Mouse (Mus musculus) MEL (cell line): ENCODE measurements around the gene Morc1. TPM values are rescaled to one million over a fixed set of nuclear protein-coding genes. Genes with fewer than 3 reads are reported as not detected.

Experiments used
- DNase-seq: peaks from one replicate; pipeline ENCODE4 v3.0.0; 2011; ENCODE audit warnings: low read depth, low spot score
- H3K27ac ChIP-seq: 2 replicates; pipeline ENCODE4 v1.5.1; 2012; ENCODE audit warnings: low read depth, mild to moderate bottlenecking, control low read depth, low read length, moderate library complexity; ENCODE audit not compliant: control insufficient read depth
- H3K27me3 ChIP-seq, 2 experiments: fragments of 150-350 bp in 1 of 2; sonication (generic) in 1 of 2; 2 replicates each; pipeline ENCODE4 v1.6.1; 2012; ENCODE audit warnings: low read length in 2 of 2, mild to moderate bottlenecking in 2 of 2, improper control_type of control experiment in 1 of 2, moderate library complexity in 1 of 2; ENCODE audit not compliant: insufficient read depth in 2 of 2, control insufficient read depth in 1 of 2
- H3K36me3 ChIP-seq, 2 experiments: 2 replicates each; pipeline ENCODE4 v1.6.1; 2012 to 2014; ENCODE audit warnings: low read length in 2 of 2, improper control_type of control experiment in 1 of 2, inconsistent platforms in 1 of 2, mild to moderate bottlenecking in 1 of 2; ENCODE audit not compliant: insufficient read depth in 2 of 2, control insufficient read depth in 1 of 2
- H3K4me1 ChIP-seq, 2 experiments: fragments of 150-350 bp in 1 of 2; sonication (generic) in 1 of 2; 2 replicates each; pipeline ENCODE4 v1.6.1; 2012; ENCODE audit warnings: low read length in 2 of 2, improper control_type of control experiment in 1 of 2, mild to moderate bottlenecking in 1 of 2; ENCODE audit not compliant: insufficient read depth in 2 of 2, control insufficient read depth in 1 of 2
- H3K4me3 ChIP-seq, 2 experiments: fragments of 150-350 bp in 1 of 2; sonication (generic) in 1 of 2; 2 replicates each; pipeline ENCODE4 v1.5.1; 2012; ENCODE audit warnings: low read depth in 2 of 2, low read length in 2 of 2, mild to moderate bottlenecking in 2 of 2, moderate library complexity in 2 of 2, control low read depth in 1 of 2, improper control_type of control experiment in 1 of 2; ENCODE audit not compliant: control insufficient read depth in 1 of 2, insufficient read depth in 1 of 2
- H3K79me2 ChIP-seq: 2 replicates; pipeline ENCODE4 v1.6.1; 2012; ENCODE audit warnings: mild to moderate bottlenecking, low read length, moderate library complexity; ENCODE audit not compliant: control insufficient read depth, poor library complexity, insufficient read depth
- H3K9ac ChIP-seq: 2 replicates; pipeline ENCODE4 v1.6.1; 2012; ENCODE audit warnings: low read depth, mild to moderate bottlenecking, control low read depth, low read length, moderate library complexity; ENCODE audit not compliant: control insufficient read depth, poor library complexity, severe bottlenecking
- H3K9me3 ChIP-seq: fragments of 150-350 bp; sonication (generic); replicated peaks from 2 replicates; pipeline ENCODE4 v1.6.1; 2012; ENCODE audit warnings: mild to moderate bottlenecking, low read length, improper control_type of control experiment, moderate library complexity; ENCODE audit not compliant: insufficient read depth
- BHLHE40 ChIP-seq: IDR thresholded peaks from 2 replicates; pipeline ENCODE4 v1.6.1; 2012; ENCODE audit warnings: low read depth, mild to moderate bottlenecking, inconsistent platforms, low read length, improper control_type of control experiment, borderline replicate concordance
- CHD1 ChIP-seq: IDR thresholded peaks from 2 replicates; pipeline ENCODE4 v1.6.1; 2012; ENCODE audit warnings: low read depth, mild to moderate bottlenecking, inconsistent platforms, low read length, improper control_type of control experiment
- CTCF ChIP-seq, 3 experiments: IDR thresholded peaks in 2 of 3; conservative IDR thresholded peaks in 1 of 3; 2 replicates each; pipeline ENCODE4 v1.5.1; 2011 to 2012; ENCODE audit warnings: low read length in 3 of 3, low read depth in 2 of 3, mild to moderate bottlenecking in 2 of 3, improper control_type of control experiment in 1 of 3, inconsistent platforms in 1 of 3, mixed read lengths in 1 of 3, moderate library complexity in 1 of 3; ENCODE audit not compliant: control insufficient read depth in 1 of 3, insufficient read depth in 1 of 3, poor library complexity in 1 of 3, severe bottlenecking in 1 of 3
- ELF1 ChIP-seq: IDR thresholded peaks from 2 replicates; pipeline ENCODE4 v1.6.1; 2014; ENCODE audit warnings: low read depth, mild to moderate bottlenecking, inconsistent platforms, low read length, improper control_type of control experiment, moderate library complexity
- EP300 ChIP-seq, 2 experiments: IDR thresholded peaks; 2 replicates each; pipeline ENCODE4 v1.6.1; 2011; ENCODE audit warnings: improper control_type of control experiment in 2 of 2, low read length in 2 of 2, low read depth in 1 of 2, mild to moderate bottlenecking in 1 of 2
- GABPA ChIP-seq: IDR thresholded peaks from 2 replicates; pipeline ENCODE4 v1.6.1; 2012; ENCODE audit warnings: low read depth, mild to moderate bottlenecking, inconsistent platforms, low read length, improper control_type of control experiment, moderate library complexity
- HCFC1 ChIP-seq: IDR thresholded peaks from 2 replicates; pipeline ENCODE4 v1.6.1; 2012; ENCODE audit warnings: low read depth, mild to moderate bottlenecking, inconsistent platforms, low read length, improper control_type of control experiment, moderate library complexity
- JUND ChIP-seq: IDR thresholded peaks from 2 replicates; pipeline ENCODE4 v1.6.1; 2011; ENCODE audit warnings: low read depth, mild to moderate bottlenecking, improper control_type of control experiment, low read length
- MAZ ChIP-seq: IDR thresholded peaks from 2 replicates; pipeline ENCODE4 v1.6.1; 2012; ENCODE audit warnings: low read depth, mild to moderate bottlenecking, inconsistent platforms, low read length, improper control_type of control experiment
- MXI1 ChIP-seq: IDR thresholded peaks from 2 replicates; pipeline ENCODE4 v1.6.1; 2011; ENCODE audit warnings: mild to moderate bottlenecking, low read depth, low read length, improper control_type of control experiment
- MYB ChIP-seq: IDR thresholded peaks from 2 replicates; pipeline ENCODE4 v1.6.1; 2011; ENCODE audit warnings: mild to moderate bottlenecking, low read depth, low read length, improper control_type of control experiment
- MYC ChIP-seq: IDR thresholded peaks from 2 replicates; pipeline ENCODE4 v1.6.1; 2011; ENCODE audit warnings: low read depth, mild to moderate bottlenecking, low read length, improper control_type of control experiment, moderate library complexity
- NELFE ChIP-seq: IDR thresholded peaks from 2 replicates; pipeline ENCODE4 v1.6.1; 2011; ENCODE audit warnings: low read depth, low read length, improper control_type of control experiment
- NRF1 ChIP-seq: IDR thresholded peaks from 2 replicates; pipeline ENCODE4 v1.6.1; 2014; ENCODE audit warnings: low read depth, mild to moderate bottlenecking, inconsistent platforms, low read length, improper control_type of control experiment, moderate library complexity; ENCODE audit not compliant: poor library complexity, insufficient read depth, severe bottlenecking
- POLR2A ChIP-seq, 2 experiments: IDR thresholded peaks; 2 replicates each; pipeline ENCODE4 v1.6.1; 2011 to 2012; ENCODE audit warnings: low read length in 2 of 2, mild to moderate bottlenecking in 2 of 2, control low read depth in 1 of 2, improper control_type of control experiment in 1 of 2, low read depth in 1 of 2, moderate library complexity in 1 of 2; ENCODE audit not compliant: control insufficient read depth in 1 of 2, insufficient read depth in 1 of 2, poor library complexity in 1 of 2
- POLR2AphosphoS2 ChIP-seq: IDR thresholded peaks from 2 replicates; pipeline ENCODE4 v1.6.1; 2011; ENCODE audit warnings: low read length, improper control_type of control experiment
- RAD21 ChIP-seq: IDR thresholded peaks from 2 replicates; pipeline ENCODE4 v1.6.1; 2011; ENCODE audit warnings: mild to moderate bottlenecking, low read depth, low read length, improper control_type of control experiment
- SMC3 ChIP-seq: IDR thresholded peaks from 2 replicates; pipeline ENCODE4 v1.6.1; 2011; ENCODE audit warnings: low read depth, low read length, improper control_type of control experiment
- TAL1 ChIP-seq: IDR thresholded peaks from 2 replicates; pipeline ENCODE4 v1.6.1; 2012; ENCODE audit warnings: mild to moderate bottlenecking, inconsistent platforms, low read length, moderate library complexity, mixed read lengths
- TBP ChIP-seq: IDR thresholded peaks from 2 replicates; pipeline ENCODE4 v1.8.0; 2011; ENCODE audit warnings: low read depth, low read length, improper control_type of control experiment
- TCF12 ChIP-seq: IDR thresholded peaks from 2 replicates; pipeline ENCODE4 v1.6.1; 2014; ENCODE audit warnings: low read depth, mild to moderate bottlenecking, inconsistent platforms, low read length, improper control_type of control experiment, moderate library complexity
- UBTF ChIP-seq: IDR thresholded peaks from 2 replicates; pipeline ENCODE4 v1.6.1; 2012; ENCODE audit warnings: low read depth, mild to moderate bottlenecking, inconsistent platforms, low read length, improper control_type of control experiment, moderate library complexity, borderline replicate concordance; ENCODE audit not compliant: insufficient read depth
- USF1 ChIP-seq: IDR thresholded peaks from 2 replicates; pipeline ENCODE4 v1.6.1; 2014; ENCODE audit warnings: low read depth, mild to moderate bottlenecking, inconsistent platforms, low read length, improper control_type of control experiment, moderate library complexity
- ZKSCAN1 ChIP-seq: IDR thresholded peaks from 2 replicates; pipeline ENCODE4 v1.6.1; 2012; ENCODE audit warnings: low read depth, mild to moderate bottlenecking, inconsistent platforms, low read length, improper control_type of control experiment, moderate library complexity
- ZMIZ1 ChIP-seq: IDR thresholded peaks from 2 replicates; pipeline ENCODE4 v1.6.1; 2012; ENCODE audit warnings: low read depth, mild to moderate bottlenecking, inconsistent platforms, low read length, improper control_type of control experiment, moderate library complexity
- ZNF384 ChIP-seq: IDR thresholded peaks from 2 replicates; pipeline ENCODE4 v1.6.1; 2012; ENCODE audit warnings: low read depth, mild to moderate bottlenecking, inconsistent platforms, low read length, improper control_type of control experiment
- polyA plus RNA-seq, 2 experiments: library from polyadenylated mRNA; stranded (reverse) in 1 of 2; unstranded in 1 of 2; fragments of >175 nt in 1 of 2; fragments of >200 nt in 1 of 2; gene quantifications; 2 replicates each; pipeline versions ENCODE4 v1.2.1 to v1.2.4; 2012; ENCODE audit warnings: low replicate concordance in 2 of 2, low read depth in 1 of 2; ENCODE audit not compliant: insufficient read length in 2 of 2, insufficient read depth in 1 of 2, missing spikeins in 1 of 2
- total RNA-seq: library from RNA; depleted of rRNA; stranded (reverse); fragments of 300-350 nt; gene quantifications from 2 replicates; pipeline ENCODE4 v1.2.3, GENCODE M21; 2012

The Morc1 gene
- total and polyA plus RNA-seq, 3 experiments, result not detected

DNA sequence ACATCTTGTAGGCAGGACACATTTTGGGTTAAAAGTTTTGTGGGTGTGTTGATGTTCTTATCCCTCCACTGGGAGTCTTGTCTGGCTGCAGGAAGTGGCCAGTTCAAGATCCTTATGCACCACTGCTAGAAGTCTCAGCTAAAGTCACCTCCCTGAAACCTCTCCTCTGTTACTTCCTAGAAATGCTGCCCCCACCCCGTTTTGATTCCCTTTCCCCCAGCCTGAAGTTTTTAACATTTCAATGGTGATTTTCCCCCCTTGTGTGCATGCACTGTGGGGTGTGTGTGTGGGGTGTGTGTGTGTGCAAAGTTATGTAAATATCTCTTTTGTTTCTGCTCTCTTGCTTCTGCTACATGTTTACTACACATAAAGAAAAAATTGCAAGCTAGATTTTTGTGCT lies 4.4 kb downstream of the Morc1 start:
- no peak for DNase-seq
- H3K9me3 ChIP-seq, result no peaks in the 10 kb centered on the region
- no peak overlapping the region for H3K27ac ChIP-seq
- no peaks in the 10 kb centered on the region for H3K4me1 ChIP-seq
- no peaks in the 10 kb centered on the region for H3K36me3 ChIP-seq
- TF ChIP-seq TCF12, result no peak
- TF ChIP-seq NRF1, result no peak
- no peak for TF ChIP-seq ZNF384
- TF ChIP-seq ELF1, result no peak
- TF ChIP-seq MYC, result no peak
- no peak for TF ChIP-seq TAL1
- no peak for TF ChIP-seq USF1
- TF ChIP-seq CHD1, result no peak
- no peak for TF ChIP-seq ZKSCAN1
- TF ChIP-seq JUND, result no peak
- TF ChIP-seq SMC3, result no peak
- TF ChIP-seq MAZ, result no peak
- TF ChIP-seq MYB, result no peak
- TF ChIP-seq RAD21, result no peak
- no peak for TF ChIP-seq POLR2AphosphoS2
- no peak for TF ChIP-seq UBTF
- TF ChIP-seq CTCF (IDR thresholded peaks at IDR 0.05 in 2 of 3, conservative IDR thresholded peaks at IDR 0.05 in 1 of 3; ENCODE audit: control insufficient read depth in 1 of 3, insufficient read depth in 1 of 3, low read depth in 2 of 3, low read length in 3 of 3, poor library complexity in 1 of 3, severe bottlenecking in 1 of 3), result no peak
- no peak for TF ChIP-seq POLR2A (IDR thresholded peaks at IDR 0.05; ENCODE audit: control insufficient read depth in 1 of 2, insufficient read depth in 1 of 2, low read depth in 1 of 2, low read length in 2 of 2, poor library complexity in 1 of 2)
- TF ChIP-seq ZMIZ1, result no peak
- TF ChIP-seq GABPA, result no peak
- H3K4me3 ChIP-seq, result no peak overlapping the region
- H3K9ac ChIP-seq, result no peak overlapping the region
- no peaks in the 10 kb centered on the region for H3K79me2 ChIP-seq
- no peaks in the 10 kb centered on the region for H3K27me3 ChIP-seq

DNA sequence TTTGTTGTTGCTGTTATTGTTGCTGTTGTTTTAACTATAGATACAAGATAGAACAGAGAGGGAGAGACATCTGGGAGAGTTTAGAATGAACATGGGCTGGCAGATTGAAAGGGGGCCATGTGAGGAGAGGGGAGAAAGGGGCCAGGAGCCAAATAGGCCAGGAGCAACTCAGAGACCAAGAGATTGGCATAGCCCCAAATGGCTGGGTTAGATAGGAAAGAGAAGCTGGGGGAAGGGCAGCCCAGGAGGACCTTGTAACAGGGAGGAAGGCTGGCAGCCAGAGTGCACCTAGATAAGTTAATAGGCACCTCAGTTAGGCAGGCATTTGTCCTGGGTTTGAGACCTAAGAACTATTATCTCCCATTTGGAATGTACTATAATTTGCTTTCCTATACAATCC lies 6.4 kb downstream of the Morc1 start:
- H3K4me1 ChIP-seq, result no peaks in the 10 kb centered on the region
- H3K9ac ChIP-seq, result no peak overlapping the region
- H3K36me3 ChIP-seq, result no peaks in the 10 kb centered on the region
- TF ChIP-seq NRF1, result no peak
- TF ChIP-seq RAD21, result no peak
- TF ChIP-seq MYC, result no peak
- no peak for TF ChIP-seq HCFC1
- no peak for TF ChIP-seq NELFE
- TF ChIP-seq CTCF (IDR thresholded peaks at IDR 0.05 in 2 of 3, conservative IDR thresholded peaks at IDR 0.05 in 1 of 3; ENCODE audit: control insufficient read depth in 1 of 3, insufficient read depth in 1 of 3, low read depth in 2 of 3, low read length in 3 of 3, poor library complexity in 1 of 3, severe bottlenecking in 1 of 3), result no peak
- TF ChIP-seq BHLHE40, result no peak
- TF ChIP-seq EP300 (IDR thresholded peaks at IDR 0.05; ENCODE audit: low read depth in 1 of 2, low read length in 2 of 2), result no peak
- no peak for TF ChIP-seq MXI1
- TF ChIP-seq TBP, result no peak
- no peak for TF ChIP-seq JUND
- no peak overlapping the region for H3K27ac ChIP-seq
- H3K9me3 ChIP-seq, result no peaks in the 10 kb centered on the region
- no peaks in the 10 kb centered on the region for H3K79me2 ChIP-seq
- H3K27me3 ChIP-seq, result no peaks in the 10 kb centered on the region
- no peak overlapping the region for H3K4me3 ChIP-seq
- no peak for DNase-seq
